Mouse (Mus musculus) urinary bladder, adult 18-20 months (tissue): ENCODE results near the gene Krba1.

ENCODE experiments used
- DNase-seq, 2 experiments: peaks; one replicate each; pipeline ENCODE4 v3.0.0; 2022; ENCODE audit warnings: low spot score in 2 of 2, mixed read lengths in 2 of 2

The Krba1 gene

GRCm38 (mm10) chr6:48424074-48424473 is 28.7 kb downstream of the Krba1 start:
- DNase-seq, result no peak

GRCm38 (mm10) chr6:48426956-48427355 is 31.6 kb downstream of the Krba1 start:
- DNase-seq, result no peak

GRCm38 (mm10) chr6:48428769-48429557 is 33.6 kb downstream of the Krba1 start:
- DNase-seq, result no peak

- DNase-seq, result no peak
These were observed 35.4 kb downstream of the Krba1 start for GRCm38 (mm10) chr6:48430748-48431147.

GRCm38 (mm10) chr6:48432893-48433816 is 37.8 kb downstream of the Krba1 start:
- peak in 1 of 2 experiments; percentile 35 for DNase-seq

GRCm38 (mm10) chr6:48434651-48435050 is 39.3 kb downstream of the Krba1 start:
- DNase-seq, result no peak

- DNase-seq, result no peak
These were observed 39.7 kb downstream of the Krba1 start for GRCm38 (mm10) chr6:48435111-48435510.

- no peak for DNase-seq
These were observed 40.4 kb downstream of the Krba1 start for GRCm38 (mm10) chr6:48435706-48436349.

GRCm38 (mm10) chr6:48437679-48438376 is 42.4 kb downstream of the Krba1 start:
- no peak for DNase-seq

GRCm38 (mm10) chr6:48438475-48439125 is 43.2 kb downstream of the Krba1 start:
- DNase-seq, result no peak

GRCm38 (mm10) chr6:48439654-48440053 is 44.3 kb downstream of the Krba1 start:
- DNase-seq, result no peak

- no peak for DNase-seq
These were observed 45.1 kb downstream of the Krba1 start for GRCm38 (mm10) chr6:48440306-48441014.

GRCm38 (mm10) chr6:48443592-48444309 is 48.4 kb downstream of the Krba1 start:
- DNase-seq, result peak; percentile 94 to 96

- DNase-seq, result peak; percentile 61 to 65
These were observed 49.2 kb downstream of the Krba1 start for GRCm38 (mm10) chr6:48444310-48445180.

- DNase-seq, result peak; percentile 55 to 65
These were observed 50.1 kb downstream of the Krba1 start, which contains the start of gene Zfp467 for GRCm38 (mm10) chr6:48445181-48446101. TSS of gene Zfp467 (minus strand) at chr6:48445825.

GRCm38 (mm10) chr6:48446256-48446655 is 50.9 kb downstream of the Krba1 start:
- DNase-seq, result no peak

- no peak for DNase-seq
These were observed 51.5 kb downstream of the Krba1 start for GRCm38 (mm10) chr6:48446896-48447295.
